Mouse (Mus musculus): Measurements from ENCODE around the gene Hsd11b1. TPM values are rescaled to one million over a fixed set of nuclear protein-coding genes. Genes with fewer than 3 reads are reported as not detected.

The Hsd11b1 gene
- total and polyA plus RNA-seq, 2 experiments from 2014 or later = 2.8 to 3.0 TPM

GRCm38 (mm10) chr1:193189151-193189621 is 74.7 kb downstream of the Hsd11b1 start:
- H3K4me1 ChIP-seq (ENCODE audit: insufficient read depth, low read length) = no peaks in the 10 kb centered on the region
- H3K36me3 ChIP-seq (ENCODE audit: insufficient read depth, low read length) = no peaks in the 10 kb centered on the region
- no peak for TF ChIP-seq CTCF (IDR thresholded peaks at IDR 0.05)
- no peak overlapping the region for H3K4me3 ChIP-seq (ENCODE audit: low read depth, low read length)
- H3K27ac ChIP-seq (ENCODE audit: low read depth, low read length) = 0 out of 2 replicates have a peak overlapping the region, but pooled peaks have one; percentile 9
- peak; percentile 55 for DNase-seq (ENCODE audit: low spot score)
- H3K4me2 ChIP-seq (ENCODE audit: low read depth, low read length, poor library complexity, severe bottlenecking) = no peak overlapping the region
- no peak overlapping the region for H3K9ac ChIP-seq (replicated peaks; ENCODE audit: low read length, poor library complexity, severe bottlenecking)
- WGBS = 14% methylated on average over 9 of the region's 9 CpGs
- no peaks in the 10 kb centered on the region for H3K9me3 ChIP-seq (ENCODE audit: low read length)
- H3K27me3 ChIP-seq (ENCODE audit: insufficient read depth, low read length) = no peaks in the 10 kb centered on the region
- ATAC-seq (ENCODE audit: low FRiP score) = no peak

DNA sequence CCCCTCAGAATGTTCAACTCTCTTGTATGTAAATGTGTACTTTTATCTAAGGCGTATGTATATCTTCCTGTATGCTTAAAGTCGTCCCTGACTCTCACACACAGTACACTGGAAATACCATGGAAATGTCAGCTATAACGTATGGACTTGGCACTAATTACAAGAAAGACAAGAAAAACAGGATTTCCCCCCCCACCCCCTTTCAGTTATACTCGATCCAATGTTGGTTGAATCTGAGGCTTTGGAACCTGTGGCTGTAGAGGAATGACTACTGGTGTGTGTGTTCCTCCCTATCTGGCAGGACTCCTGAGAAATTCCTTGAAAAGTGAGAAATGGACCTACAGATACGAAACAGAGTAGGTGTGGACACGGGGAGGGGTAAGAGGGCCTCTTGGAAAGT is 75.6 kb downstream of the Hsd11b1 start:
- Histone ChIP-seq H3K36me3 (ENCODE audit: insufficient read depth, low read length) (no peaks in the 10 kb centered on the region), H3K27ac (ENCODE audit: low read depth, low read length) (no peak overlapping the region), H3K9me3 (ENCODE audit: low read length) (no peaks in the 10 kb centered on the region), H3K4me1 (ENCODE audit: insufficient read depth, low read length) (no peaks in the 10 kb centered on the region), H3K9ac (replicated peaks; ENCODE audit: low read length, poor library complexity, severe bottlenecking) (no peak overlapping the region), H3K4me3 (ENCODE audit: low read depth, low read length) (no peak overlapping the region), H3K4me2 (ENCODE audit: low read depth, low read length, poor library complexity, severe bottlenecking) (no peak overlapping the region), H3K27me3 (ENCODE audit: insufficient read depth, low read length) (no peaks in the 10 kb centered on the region)
- WGBS = 91% methylated on average over 6 of the region's 6 CpGs
- DNase-seq (ENCODE audit: low spot score) = no peak
- no peak for TF ChIP-seq CTCF (IDR thresholded peaks at IDR 0.05)
- no peak for ATAC-seq (ENCODE audit: low FRiP score)

- TF ChIP-seq CTCF (IDR thresholded peaks at IDR 0.05) = no peak
- Histone ChIP-seq H3K4me2 (ENCODE audit: low read depth, low read length, poor library complexity, severe bottlenecking) (no peak overlapping the region), H3K9me3 (ENCODE audit: low read length) (no peaks in the 10 kb centered on the region), H3K9ac (replicated peaks; ENCODE audit: low read length, poor library complexity, severe bottlenecking) (no peak overlapping the region), H3K27ac (ENCODE audit: low read depth, low read length) (no peak overlapping the region), H3K36me3 (ENCODE audit: insufficient read depth, low read length) (no peaks in the 10 kb centered on the region), H3K4me3 (ENCODE audit: low read depth, low read length) (no peak overlapping the region), H3K27me3 (ENCODE audit: insufficient read depth, low read length) (no peaks in the 10 kb centered on the region), H3K4me1 (ENCODE audit: insufficient read depth, low read length) (no peaks in the 10 kb centered on the region)
- WGBS = 84% methylated on average over 3 of the region's 3 CpGs
- no peak for ATAC-seq (ENCODE audit: low FRiP score)
- DNase-seq (ENCODE audit: low spot score) = no peak
Observed at GRCm38 (mm10) chr1:193181104-193181503, 82.8 kb downstream of the Hsd11b1 start.

DNA sequence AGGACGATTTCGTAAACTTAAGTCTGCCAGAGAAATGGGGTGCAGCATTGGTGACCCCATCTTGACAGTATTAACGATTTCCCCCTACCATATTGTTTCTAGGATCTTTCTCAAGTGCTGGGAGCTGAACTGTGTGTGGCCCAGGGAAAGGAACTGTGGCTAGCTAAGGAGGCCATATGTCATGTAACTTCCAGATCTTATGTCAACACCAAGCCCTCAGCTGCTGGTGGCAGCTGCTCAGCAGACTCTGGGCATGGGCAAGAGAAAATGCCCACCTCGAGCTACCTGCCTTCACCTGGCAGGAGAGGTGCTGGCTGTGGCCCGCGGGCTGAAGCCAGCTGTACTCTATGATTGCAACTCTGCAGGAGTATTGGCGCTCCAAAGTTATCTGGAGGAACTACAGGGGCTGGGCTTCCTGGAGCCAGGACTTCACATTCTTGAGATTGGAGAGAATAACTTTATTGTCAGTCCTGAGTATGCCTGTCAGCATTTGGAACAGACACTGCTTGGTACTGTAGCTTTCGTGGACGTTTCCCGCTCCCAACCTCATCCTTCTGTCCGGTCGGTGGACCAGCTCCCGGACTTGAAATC is 89.6 kb downstream of the Hsd11b1 start:
- peak overlapping the region; percentile 85; the same call in 1 of the 2 replicates for H3K27ac ChIP-seq (ENCODE audit: low read depth, low read length)
- H3K4me1 ChIP-seq (ENCODE audit: insufficient read depth, low read length) = peaks cover 8% of the 10 kb centered on the region
- 95% methylated on average over 13 of the region's 13 CpGs for WGBS
- TF ChIP-seq CTCF (IDR thresholded peaks at IDR 0.05) = no peak
- H3K27me3 ChIP-seq (ENCODE audit: insufficient read depth, low read length) = no peaks in the 10 kb centered on the region
- H3K9ac ChIP-seq (replicated peaks; ENCODE audit: low read length, poor library complexity, severe bottlenecking) = peak overlapping the region; percentile 81; the same call in 1 of the 2 replicates
- no peak for DNase-seq (ENCODE audit: low spot score)
- H3K4me3 ChIP-seq (ENCODE audit: low read depth, low read length) = peak overlapping the region; percentile 67
- ATAC-seq (ENCODE audit: low FRiP score) = no peak
- peak overlapping the region; percentile 71 for H3K4me2 ChIP-seq (ENCODE audit: low read depth, low read length, poor library complexity, severe bottlenecking)
- H3K36me3 ChIP-seq (ENCODE audit: insufficient read depth, low read length) = no peaks in the 10 kb centered on the region
- H3K9me3 ChIP-seq (ENCODE audit: low read length) = no peaks in the 10 kb centered on the region

DNA sequence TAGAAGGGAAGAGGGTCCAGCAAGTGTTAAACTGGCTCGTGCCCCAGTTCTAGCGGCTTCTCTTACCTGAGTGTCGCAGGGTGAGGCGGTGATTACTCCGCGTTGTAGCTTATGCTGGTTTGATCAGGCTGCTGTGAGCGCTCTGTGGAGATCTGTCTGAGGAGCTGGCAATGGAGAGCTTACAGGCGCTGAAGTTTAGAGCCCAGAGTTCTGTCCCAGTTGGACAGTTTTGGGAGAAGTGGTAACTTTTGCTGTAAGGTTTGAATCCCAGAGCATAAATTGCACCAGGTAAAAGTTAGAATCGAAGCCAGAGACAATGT is 90.1 kb downstream of the Hsd11b1 start:
- Histone ChIP-seq H3K27me3 (ENCODE audit: insufficient read depth, low read length) (no peaks in the 10 kb centered on the region), H3K27ac (ENCODE audit: low read depth, low read length) (peak overlapping the region; percentile 85), H3K4me2 (ENCODE audit: low read depth, low read length, poor library complexity, severe bottlenecking) (peak overlapping the region; percentile 71), H3K4me3 (ENCODE audit: low read depth, low read length) (peak overlapping the region; percentile 67), H3K9ac (replicated peaks; ENCODE audit: low read length, poor library complexity, severe bottlenecking) (peak overlapping the region; percentile 81), H3K36me3 (ENCODE audit: insufficient read depth, low read length) (no peaks in the 10 kb centered on the region), H3K9me3 (ENCODE audit: low read length) (no peaks in the 10 kb centered on the region), H3K4me1 (ENCODE audit: insufficient read depth, low read length) (peaks cover 8% of the 10 kb centered on the region)
- 19% methylated on average over 9 of the region's 9 CpGs for WGBS
- no peak for TF ChIP-seq CTCF (IDR thresholded peaks at IDR 0.05)
- DNase-seq (ENCODE audit: low spot score) (no peak), ATAC-seq (ENCODE audit: low FRiP score) (no peak)

DNA sequence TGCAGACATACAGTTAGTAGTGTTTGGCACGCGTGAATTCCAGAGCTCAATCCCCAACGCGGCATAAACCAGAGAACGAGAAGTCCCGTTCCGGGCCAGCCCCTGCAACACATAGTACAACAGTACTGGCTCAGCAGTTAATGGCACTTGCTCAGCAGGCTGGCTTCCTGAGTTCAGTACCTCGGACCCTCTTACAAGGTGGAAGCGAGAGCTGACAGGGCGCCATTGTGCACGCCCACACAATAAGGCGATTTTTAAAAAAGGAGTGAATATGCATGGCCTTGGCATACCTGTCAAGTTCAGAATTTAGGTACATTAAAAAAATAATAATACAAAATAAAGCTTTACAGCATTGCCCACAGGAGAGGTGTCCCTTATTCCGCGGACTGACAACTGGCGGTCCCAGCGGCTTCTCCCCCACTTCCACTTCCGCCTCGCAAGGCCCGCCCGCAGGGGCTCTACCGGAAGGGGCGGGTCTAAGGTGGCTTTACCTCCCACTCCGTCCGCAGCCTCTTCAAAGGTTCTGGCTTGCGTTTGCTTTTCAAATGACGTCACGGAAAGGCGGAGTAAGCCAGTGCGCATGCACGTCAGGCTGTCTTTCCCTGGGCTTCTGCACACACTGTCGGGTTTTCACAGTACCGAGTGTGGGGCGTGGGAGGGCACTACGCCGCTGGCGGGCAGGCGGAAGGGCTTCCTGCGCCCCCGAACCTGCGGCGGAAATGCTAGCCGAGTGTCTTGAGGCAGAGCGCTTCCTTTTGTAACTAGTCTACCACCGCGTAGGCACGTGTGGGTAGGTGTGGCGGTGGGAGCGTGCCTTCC is 90.7 kb downstream of the Hsd11b1 start:
- H3K4me1 ChIP-seq (ENCODE audit: insufficient read depth, low read length) = peaks cover 8% of the 10 kb centered on the region
- TF ChIP-seq CTCF (IDR thresholded peaks at IDR 0.05) = peak; percentile 25
- peak; percentile 99 for ATAC-seq (ENCODE audit: low FRiP score)
- peak; percentile 99 for DNase-seq (ENCODE audit: low spot score)
- H3K4me2 ChIP-seq (ENCODE audit: low read depth, low read length, poor library complexity, severe bottlenecking) = peak overlapping the region; percentile 71
- H3K9ac ChIP-seq (replicated peaks; ENCODE audit: low read length, poor library complexity, severe bottlenecking) = peak overlapping the region; percentile 81
- no peaks in the 10 kb centered on the region for H3K27me3 ChIP-seq (ENCODE audit: insufficient read depth, low read length)
- no peaks in the 10 kb centered on the region for H3K36me3 ChIP-seq (ENCODE audit: insufficient read depth, low read length)
- no peaks in the 10 kb centered on the region for H3K9me3 ChIP-seq (ENCODE audit: low read length)
- peak overlapping the region; percentile 67 for H3K4me3 ChIP-seq (ENCODE audit: low read depth, low read length)
- under 1% methylated on average over 48 of the region's 48 CpGs for WGBS
- H3K27ac ChIP-seq (ENCODE audit: low read depth, low read length) = peak overlapping the region; percentile 85

Other genes with a start within 250 kb of the Hsd11b1 start
- gene Syt14, start 228.3 kb downstream of the Hsd11b1 start, total RNA-seq (2014; rRNA removed) = 11.8 and 14.7 TPM in 2 replicates
- gene Syt14, start 228.3 kb downstream of the Hsd11b1 start, polyA plus RNA-seq (2015; fragmentation: Nextera tagmentation; extraction: Ambion mirVana) = 3.7 and 5.6 TPM in 2 replicates
- 14.4 and 15.5 TPM in 2 replicates for gene Diexf, start 133.8 kb downstream of the Hsd11b1 start, total RNA-seq (2014; rRNA removed)
- gene Diexf, start 133.8 kb downstream of the Hsd11b1 start, polyA plus RNA-seq (2015; fragmentation: Nextera tagmentation; extraction: Ambion mirVana) = 3.4 and 3.9 TPM in 2 replicates
- 0.71 and 1.2 TPM in 2 replicates for gene Irf6, start 111.0 kb downstream of the Hsd11b1 start, total RNA-seq (2014; rRNA removed)
- gene Irf6, start 111.0 kb downstream of the Hsd11b1 start, polyA plus RNA-seq (2015; fragmentation: Nextera tagmentation; extraction: Ambion mirVana) = 0.77 and 0.94 TPM in 2 replicates
- gene A130010J15Rik, start 96.0 kb downstream of the Hsd11b1 start, total RNA-seq (2014; rRNA removed) = 10.5 and 19.5 TPM in 2 replicates
- gene A130010J15Rik, start 96.0 kb downstream of the Hsd11b1 start, polyA plus RNA-seq (2015; fragmentation: Nextera tagmentation; extraction: Ambion mirVana) = 10.0 and 10.1 TPM in 2 replicates
- gene Traf3ip3, start 62.4 kb downstream of the Hsd11b1 start, total RNA-seq (2014; rRNA removed) = 2.4 and 2.7 TPM in 2 replicates
- 1.3 and 1.9 TPM in 2 replicates for gene Traf3ip3, start 62.4 kb downstream of the Hsd11b1 start, polyA plus RNA-seq (2015; fragmentation: Nextera tagmentation; extraction: Ambion mirVana)
- 0.66 and 0.82 TPM in 2 replicates for gene Lamb3, start 56.4 kb downstream of the Hsd11b1 start, total RNA-seq (2014; rRNA removed)
- 1.1 and 1.4 TPM in 2 replicates for gene Lamb3, start 56.4 kb downstream of the Hsd11b1 start, polyA plus RNA-seq (2015; fragmentation: Nextera tagmentation; extraction: Ambion mirVana)
- gene G0s2, start 9.1 kb upstream of the Hsd11b1 start, total RNA-seq (2014; rRNA removed) = 5.3 and 8.6 TPM in 2 replicates
- 5.8 and 6.5 TPM in 2 replicates for gene G0s2, start 9.1 kb upstream of the Hsd11b1 start, polyA plus RNA-seq (2015; fragmentation: Nextera tagmentation; extraction: Ambion mirVana)
- 48.1 and 54.7 TPM in 2 replicates for gene Camk1g, start 106.2 kb upstream of the Hsd11b1 start, total RNA-seq (2014; rRNA removed)
- 46.6 and 50.3 TPM in 2 replicates for gene Camk1g, start 106.2 kb upstream of the Hsd11b1 start, polyA plus RNA-seq (2015; fragmentation: Nextera tagmentation; extraction: Ambion mirVana)